Mouse (Mus musculus) R1 (cell line): ENCODE data around the gene Zswim5.
A peak's percentile ranks its signal among the peaks of the same experiment; 100 is the strongest.

Experiments
- DNase-seq: peaks from one replicate; pipeline ENCODE4 v3.0.0-alpha.2; 2018; ENCODE audit warnings: low read depth, low spot score

Zswim5 gene

GRCm38 (mm10) chr4:117005611-117006400, 128.6 kb downstream of the Zswim5 start:
- DNase-seq, result peak; percentile 77

- DNase-seq, result no peak
Measured at GRCm38 (mm10) chr4:117007058-117007457, 129.9 kb downstream of the Zswim5 start.

- no peak for DNase-seq
Measured at GRCm38 (mm10) chr4:117010231-117010630, 133.1 kb downstream of the Zswim5 start.

- DNase-seq, result peak; percentile 64
Measured at GRCm38 (mm10) chr4:117013596-117013995, 136.4 kb downstream of the Zswim5 start.

- DNase-seq, result no peak
Measured at GRCm38 (mm10) chr4:117014901-117015415, 137.8 kb downstream of the Zswim5 start.

GRCm38 (mm10) chr4:117017738-117018137, 140.6 kb downstream of the Zswim5 start:
- peak; percentile 55 for DNase-seq

GRCm38 (mm10) chr4:117018327-117018726, 141.2 kb downstream of the Zswim5 start:
- no peak for DNase-seq

GRCm38 (mm10) chr4:117019206-117020134, 142.3 kb downstream of the Zswim5 start, which contains the start of gene Eif2b3:
Eif2b3 (plus strand) TSS chr4:117019402.
- peak; percentile 96 for DNase-seq

- no peak for DNase-seq
Measured at GRCm38 (mm10) chr4:117023469-117023868, 146.3 kb downstream of the Zswim5 start.

GRCm38 (mm10) chr4:117031105-117031504, 153.9 kb downstream of the Zswim5 start:
- DNase-seq, result peak; percentile 27
